Mouse (Mus musculus) brain, embryonic 14.5 days (tissue): ENCODE results near the gene Zfp277. TPM values are rescaled to one million over a fixed set of nuclear protein-coding genes. Genes with fewer than 3 reads are reported as not detected.
A peak's percentile ranks its signal among the peaks of the same experiment; 100 is the strongest.

Experiments used
- DNase-seq: peaks from one replicate; pipeline ENCODE4 v3.0.0-alpha.2; 2011; ENCODE audit warnings: low read depth
- CTCF ChIP-seq: fragments of 200-500 bp; IDR thresholded peaks from 2 replicates; pipeline ENCODE4 v1.5.1; 2012; ENCODE audit warnings: inconsistent platforms, mild to moderate bottlenecking, moderate library complexity, borderline replicate concordance; ENCODE audit not compliant: insufficient read depth, insufficient read length; ENCODE audit errors: extremely low read depth
- POLR2A ChIP-seq: fragments of 200-500 bp; IDR thresholded peaks from 2 replicates; pipeline ENCODE4 v1.6.1; 2012; ENCODE audit warnings: mild to moderate bottlenecking, inconsistent platforms, borderline replicate concordance; ENCODE audit not compliant: poor library complexity, insufficient read depth, insufficient read length, severe bottlenecking; ENCODE audit errors: extremely low read depth
- polyA plus RNA-seq: library from polyadenylated mRNA; depleted of rRNA; stranded (reverse); fragments of >200 nt; gene quantifications from 2 replicates; pipeline ENCODE4 v1.2.3, GENCODE M21; 2012

The Zfp277 gene
- polyA plus RNA-seq, 1 experiment, result 18.7 TPM

DNA sequence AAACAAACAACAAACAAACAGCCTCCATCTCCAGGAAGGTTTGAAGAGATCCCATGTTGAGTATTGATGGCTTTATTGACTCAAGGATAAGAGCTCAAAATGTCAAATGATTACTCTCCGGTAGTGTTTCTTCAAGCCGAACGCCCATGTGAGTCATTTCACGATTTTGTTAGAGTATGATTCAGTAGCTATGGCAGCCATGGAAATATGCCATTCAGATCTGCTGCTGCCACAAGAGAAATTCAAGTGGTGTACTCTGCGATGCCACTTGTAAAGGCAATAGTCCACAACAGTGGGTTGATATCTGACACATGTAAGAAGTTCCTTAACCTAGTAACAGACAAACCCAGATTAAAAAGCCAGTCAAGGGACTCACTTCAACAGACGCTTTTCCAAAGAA is 62.0 kb downstream of the Zfp277 start:
- TF ChIP-seq CTCF (no peak), POLR2A (no peak)
- DNase-seq, result no peak

DNA sequence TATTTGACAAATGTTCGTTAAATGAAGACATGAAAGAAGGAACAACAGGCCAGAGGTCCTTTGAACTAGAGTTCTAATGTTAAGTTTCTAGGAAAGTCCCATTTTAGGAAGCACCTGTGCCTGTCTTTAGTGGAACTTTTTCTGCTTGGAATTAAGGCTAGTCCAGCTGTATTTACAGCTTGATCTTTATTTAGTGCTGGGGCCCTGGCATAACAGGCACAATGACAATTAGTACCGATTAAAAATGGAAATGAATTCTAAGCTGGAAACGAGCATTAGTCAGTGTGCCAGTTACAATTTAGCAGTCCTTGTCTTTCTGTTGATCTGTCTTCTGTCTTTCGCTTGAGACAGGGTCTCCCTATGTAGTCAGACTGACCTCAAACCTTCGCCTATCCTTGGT is 63.2 kb downstream of the Zfp277 start:
- DNase-seq, result peak; percentile 25
- TF ChIP-seq CTCF (no peak), POLR2A (no peak)

DNA sequence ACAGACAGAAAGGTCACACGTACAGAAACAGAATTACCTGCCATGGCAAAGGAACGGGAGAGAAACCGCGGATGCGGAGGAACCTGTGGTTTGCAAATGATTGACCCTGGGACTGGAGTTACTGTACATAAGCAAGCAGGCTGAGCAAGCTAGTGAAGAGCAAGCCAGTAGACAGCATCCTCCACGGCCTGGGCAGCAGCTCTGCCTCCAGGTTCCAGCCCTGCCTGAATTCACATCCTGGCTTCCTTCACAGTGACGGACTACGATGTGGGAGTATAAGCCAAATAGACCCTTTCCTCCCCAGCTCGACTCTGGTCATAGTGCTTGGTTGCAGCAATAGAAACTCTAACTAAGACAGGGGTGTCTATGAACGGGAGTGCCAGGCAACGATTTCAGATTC is 63.9 kb downstream of the Zfp277 start:
- no peak for DNase-seq
- no peak for TF ChIP-seq CTCF

DNA sequence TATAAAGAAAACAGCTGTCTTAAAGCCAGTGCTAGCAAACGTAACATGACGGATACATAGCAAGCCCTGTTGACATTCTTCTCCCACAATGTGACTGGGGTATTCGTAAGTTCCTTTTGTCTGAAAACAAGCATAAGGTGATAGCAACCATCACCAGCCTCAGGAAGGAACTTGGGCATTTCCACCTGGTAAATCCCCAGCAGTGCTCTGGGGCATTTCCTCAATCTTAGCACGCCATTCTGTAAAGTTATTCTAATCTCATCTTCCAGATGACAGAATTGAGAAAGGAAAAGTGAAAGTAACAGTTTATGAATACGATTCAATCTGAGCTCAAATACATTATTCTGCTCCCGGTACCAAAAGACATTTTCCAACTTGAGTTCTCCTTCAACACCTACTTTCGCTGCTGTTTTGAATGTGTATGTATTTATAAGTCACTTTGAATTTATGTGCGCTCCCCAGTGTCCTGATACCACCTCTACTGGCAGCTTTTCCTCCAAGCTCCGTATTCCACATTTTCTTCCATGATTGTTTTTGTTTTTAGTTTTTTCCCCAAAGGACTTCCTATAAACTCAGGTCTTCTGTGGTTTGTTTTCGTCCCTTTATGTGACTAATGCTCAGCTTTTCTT is 64.4 kb downstream of the Zfp277 start:
- no peak for TF ChIP-seq POLR2A
- TF ChIP-seq CTCF, result no peak
- DNase-seq, result no peak

DNA sequence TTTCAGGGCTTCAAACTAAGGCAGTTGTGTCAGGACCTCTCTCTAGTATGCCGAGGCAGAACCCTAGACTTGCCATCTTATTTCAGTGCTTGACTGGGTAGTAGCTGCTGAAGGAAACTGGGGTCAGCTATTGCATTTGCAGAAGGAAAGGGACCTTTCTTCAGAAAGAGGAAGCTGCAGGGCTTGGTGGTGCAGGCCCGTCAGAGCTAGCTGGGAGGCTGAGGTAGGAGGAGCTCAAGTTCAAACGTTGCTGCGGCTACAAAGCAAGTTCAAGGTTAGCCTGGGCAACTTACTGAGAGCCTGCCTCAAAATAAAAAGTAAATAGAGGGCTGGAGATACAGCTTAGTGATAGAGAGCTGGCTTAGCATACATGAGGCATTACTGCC is 66.2 kb downstream of the Zfp277 start:
- no peak for TF ChIP-seq POLR2A
- no peak for TF ChIP-seq CTCF
- DNase-seq, result no peak

DNA sequence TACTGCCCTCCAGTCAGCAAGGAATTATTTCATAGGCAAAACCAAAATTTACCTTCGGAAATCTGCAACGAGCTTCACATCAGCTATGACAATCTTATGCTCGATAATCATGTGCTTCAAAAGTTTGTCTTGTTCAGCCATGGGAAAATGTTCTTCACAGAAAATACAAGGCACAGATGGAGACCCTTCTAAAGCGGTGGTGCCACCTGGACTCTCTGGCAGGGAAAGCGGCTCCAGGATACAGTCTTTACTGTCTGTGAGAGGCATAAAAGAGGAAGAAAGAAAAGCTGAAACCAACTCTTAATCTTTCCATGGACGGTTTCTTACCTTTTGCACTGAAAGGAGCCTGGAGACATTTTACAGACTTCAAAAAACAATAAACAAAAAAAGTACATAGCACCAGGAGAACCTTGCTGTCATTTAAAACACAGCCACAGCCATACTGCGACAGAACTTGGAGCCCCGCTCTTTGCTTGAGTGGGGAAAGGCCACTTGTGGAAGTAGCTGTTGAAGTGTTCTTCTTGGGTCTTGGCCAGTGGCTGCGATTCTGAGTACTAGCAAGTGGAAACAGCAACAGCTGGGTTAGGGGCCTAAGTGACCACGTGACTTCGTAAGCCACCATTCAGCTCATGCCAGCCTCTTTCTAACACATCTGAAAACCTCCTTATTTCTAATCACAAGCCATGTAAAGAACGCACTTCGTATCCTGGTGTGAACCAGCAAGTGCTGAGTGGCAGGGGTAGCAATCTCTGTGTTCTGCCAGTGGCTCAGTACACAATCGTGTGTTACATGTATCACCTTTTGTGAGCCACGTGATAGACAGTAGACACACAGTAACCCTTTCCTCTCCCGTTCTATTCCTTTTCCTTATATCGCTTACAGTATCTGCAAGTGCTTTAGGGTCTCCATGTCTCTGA is 66.8 kb downstream of the Zfp277 start:
- no peak for TF ChIP-seq POLR2A
- TF ChIP-seq CTCF, result no peak
- DNase-seq, result peak; percentile 52

DNA sequence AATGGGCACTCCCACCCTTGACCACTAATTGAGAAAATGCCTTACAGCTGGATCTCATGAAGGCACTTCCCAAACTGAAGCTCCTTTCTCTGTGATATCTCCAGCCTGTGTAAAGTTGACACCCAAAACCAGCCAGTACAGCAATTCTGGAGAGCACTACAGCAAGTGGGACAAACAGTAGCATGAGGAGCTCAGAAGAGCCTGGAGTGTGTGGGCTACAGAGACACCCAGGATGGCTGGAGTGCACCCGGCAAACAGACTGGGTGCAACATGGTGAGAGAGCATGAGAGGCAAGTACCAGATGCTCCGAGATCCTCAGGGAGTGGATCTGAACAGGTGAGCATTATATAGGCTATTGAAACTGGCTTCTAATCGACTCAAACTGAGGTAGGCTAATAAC is 93.8 kb downstream of the Zfp277 start:
- TF ChIP-seq POLR2A (no peak), CTCF (no peak)
- DNase-seq, result no peak

DNA sequence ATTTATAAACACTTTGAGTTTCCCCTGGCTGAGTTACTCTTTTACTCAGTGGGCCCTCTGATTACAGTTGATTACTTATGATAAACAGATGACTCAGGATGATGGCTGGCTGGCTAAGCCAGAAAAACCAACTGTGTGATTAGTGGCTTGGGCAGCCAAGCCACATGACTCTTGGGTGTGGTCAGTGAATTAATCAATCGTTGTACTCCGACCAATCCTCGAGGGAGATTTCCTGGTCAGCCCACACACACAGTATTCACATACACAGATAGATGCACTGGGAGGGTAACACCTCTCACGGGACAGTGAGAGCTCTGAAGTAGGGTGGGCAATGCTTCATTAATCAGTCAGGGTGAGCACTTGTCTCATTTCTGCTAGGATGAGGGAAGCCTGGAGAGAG is 97.5 kb downstream of the Zfp277 start:
- DNase-seq, result no peak
- TF ChIP-seq POLR2A (no peak), CTCF (no peak)

DNA sequence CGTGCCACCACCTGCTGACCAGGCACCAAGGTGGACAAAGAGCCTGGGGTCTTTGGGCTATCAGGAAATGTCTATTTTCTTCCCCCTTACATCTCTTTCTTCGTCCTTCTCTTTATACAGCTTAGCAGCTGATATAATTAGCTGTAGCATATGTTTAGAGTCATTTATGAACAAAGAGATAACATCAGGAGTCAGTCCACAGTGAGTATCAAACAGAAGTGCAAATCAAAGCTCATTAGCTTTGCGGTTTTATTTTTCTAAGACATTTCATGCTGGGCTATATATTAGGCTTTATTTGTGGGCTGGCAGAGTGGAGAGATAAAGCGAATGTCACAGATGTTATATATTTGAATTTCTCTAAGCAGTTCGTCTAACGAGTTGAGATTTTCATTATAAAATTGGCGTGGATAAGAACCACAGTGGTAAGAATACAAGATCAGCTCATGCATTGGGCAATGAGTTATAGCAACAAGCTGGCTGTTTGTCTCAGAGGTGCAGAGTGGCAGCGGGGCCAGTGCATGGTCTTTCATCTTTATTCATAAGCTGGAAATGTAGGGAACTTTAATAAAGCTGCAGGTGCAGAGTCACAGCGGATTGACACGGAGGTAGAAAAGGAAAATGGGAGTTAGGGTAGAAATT is 98.5 kb downstream of the Zfp277 start:
- no peak for TF ChIP-seq POLR2A
- TF ChIP-seq CTCF, result no peak
- DNase-seq, result peak; percentile 52

DNA sequence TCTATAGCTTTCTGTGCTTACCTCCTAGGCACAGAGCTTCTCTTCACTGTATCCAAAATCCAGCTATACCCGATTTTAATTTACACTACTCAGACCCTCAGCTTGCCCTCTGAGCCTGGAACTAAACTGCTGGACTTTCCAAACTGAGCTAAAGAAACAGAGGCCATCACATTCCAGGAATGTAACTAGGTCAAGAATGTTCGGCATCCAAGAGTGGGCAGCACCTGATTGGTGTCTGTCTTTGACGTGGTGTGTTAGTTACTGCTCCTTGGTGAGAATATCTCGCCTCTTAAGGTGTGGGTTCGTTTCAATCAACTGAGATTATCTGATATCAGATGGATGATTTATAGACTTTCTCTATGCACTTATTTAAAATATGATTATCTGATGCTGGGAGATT is 104.3 kb downstream of the Zfp277 start:
- DNase-seq, result no peak
- TF ChIP-seq CTCF (no peak), POLR2A (no peak)

DNA sequence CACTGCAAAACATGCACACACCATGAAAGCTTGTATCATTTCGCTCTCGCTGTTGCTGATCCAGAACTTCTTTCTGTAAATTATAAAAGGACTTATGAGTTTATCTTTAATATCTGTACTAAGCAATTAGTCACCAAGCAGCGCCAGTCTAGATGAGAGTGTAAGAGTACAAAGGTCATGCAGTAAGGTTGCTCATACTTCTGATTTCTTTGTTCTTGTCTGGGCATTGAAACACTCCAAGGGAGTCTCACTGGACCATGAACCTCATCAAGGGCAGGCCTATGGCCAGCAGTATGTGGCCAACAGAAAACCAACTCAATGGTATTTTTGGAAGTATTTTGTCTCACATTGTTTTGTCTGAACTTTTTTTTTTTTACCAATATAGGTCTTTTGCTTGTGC is 110.4 kb downstream of the Zfp277 start:
- no peak for TF ChIP-seq CTCF
- TF ChIP-seq POLR2A, result no peak
- DNase-seq, result no peak
